Mouse (Mus musculus): ENCODE data around the gene Fam71a. TPM values are rescaled to one million over a fixed set of nuclear protein-coding genes. Genes with fewer than 3 reads are reported as not detected.
"Not testable (repeated sequence)": the region's sequence is repeated elsewhere in the genome, so short reads cannot be mapped to it uniquely, and the experiment has no call there.

Gene Fam71a
- polyA plus RNA-seq, 1 experiment from 2014 or later = not detected

GRCm38 (mm10) chr1:191149489-191149888 lies 15.1 kb downstream of the Fam71a start:
- not testable (repeated sequence) for H3K9ac ChIP-seq; H3K27ac ChIP-seq (replicated peaks); H3K9me3 ChIP-seq (replicated peaks); H3K27me3 ChIP-seq; ATAC-seq (ENCODE audit: insufficient read depth); H3K36me3 ChIP-seq (replicated peaks); H3K4me1 ChIP-seq (replicated peaks); H3K4me3 ChIP-seq (replicated peaks); H3K4me2 ChIP-seq
- 66% methylated on average over 5 of the region's 5 CpGs for WGBS (ENCODE audit: insufficient replicate concordance)

GRCm38 (mm10) chr1:191140983-191141382 lies 23.6 kb downstream of the Fam71a start:
- no peak overlapping the region for H3K9ac ChIP-seq
- WGBS (ENCODE audit: insufficient replicate concordance) = 33% methylated on average over 8 of the region's 8 CpGs
- H3K27ac ChIP-seq (replicated peaks) = no peak overlapping the region
- no peak for ATAC-seq (ENCODE audit: insufficient read depth)
- H3K36me3 ChIP-seq (replicated peaks) = no peaks in the 10 kb centered on the region
- H3K4me1 ChIP-seq (replicated peaks) = peaks cover 10% of the 10 kb centered on the region; the same call in 1 of the 2 replicates
- no peak overlapping the region for H3K4me3 ChIP-seq (replicated peaks)
- H3K9me3 ChIP-seq (replicated peaks) = no peaks in the 10 kb centered on the region
- H3K27me3 ChIP-seq = peaks cover 11% of the 10 kb centered on the region
- H3K4me2 ChIP-seq = no peak overlapping the region

DNA sequence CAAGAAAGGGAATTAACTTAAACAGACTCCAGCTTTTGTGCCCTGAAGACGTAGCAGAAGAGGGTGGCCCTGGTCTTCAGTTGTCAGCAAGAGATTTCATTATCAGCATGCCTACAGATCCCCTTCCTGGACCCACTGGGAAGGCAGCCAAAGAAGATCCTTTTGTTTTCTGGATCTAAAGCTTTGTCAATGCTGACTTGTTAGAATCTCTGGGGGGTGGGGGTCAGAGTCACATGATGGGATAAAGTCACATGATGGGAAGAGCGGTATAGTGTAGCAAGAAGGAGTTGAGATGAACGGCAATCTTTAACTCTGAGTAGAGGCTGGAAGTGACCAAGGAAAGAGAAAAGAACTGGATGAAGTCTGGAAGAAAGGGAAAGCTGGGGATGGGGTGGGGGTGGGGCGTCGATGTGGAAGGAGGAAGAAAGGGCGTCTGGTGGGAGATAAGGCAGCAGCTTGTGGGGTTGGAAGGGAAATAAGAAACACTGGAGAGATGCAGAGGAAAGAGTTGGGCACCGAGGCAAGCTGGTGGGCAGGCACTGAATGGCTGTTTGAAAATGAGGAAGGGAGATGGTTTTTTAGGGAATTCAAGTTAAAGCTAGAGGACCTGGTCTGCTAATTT lies 25.6 kb downstream of the Fam71a start:
- peaks cover 10% of the 10 kb centered on the region; the same call in 1 of the 2 replicates for H3K4me1 ChIP-seq (replicated peaks)
- no peak overlapping the region for H3K27ac ChIP-seq (replicated peaks)
- 18% methylated on average over 7 of the region's 7 CpGs for WGBS (ENCODE audit: insufficient replicate concordance)
- H3K9ac ChIP-seq = no peak overlapping the region
- no peaks in the 10 kb centered on the region for H3K9me3 ChIP-seq (replicated peaks)
- H3K36me3 ChIP-seq (replicated peaks) = no peaks in the 10 kb centered on the region
- H3K4me2 ChIP-seq = no peak overlapping the region; the same call in 1 of the 2 replicates
- ATAC-seq (ENCODE audit: insufficient read depth) = no peak
- peaks cover 11% of the 10 kb centered on the region for H3K27me3 ChIP-seq
- H3K4me3 ChIP-seq (replicated peaks) = no peak overlapping the region

DNA sequence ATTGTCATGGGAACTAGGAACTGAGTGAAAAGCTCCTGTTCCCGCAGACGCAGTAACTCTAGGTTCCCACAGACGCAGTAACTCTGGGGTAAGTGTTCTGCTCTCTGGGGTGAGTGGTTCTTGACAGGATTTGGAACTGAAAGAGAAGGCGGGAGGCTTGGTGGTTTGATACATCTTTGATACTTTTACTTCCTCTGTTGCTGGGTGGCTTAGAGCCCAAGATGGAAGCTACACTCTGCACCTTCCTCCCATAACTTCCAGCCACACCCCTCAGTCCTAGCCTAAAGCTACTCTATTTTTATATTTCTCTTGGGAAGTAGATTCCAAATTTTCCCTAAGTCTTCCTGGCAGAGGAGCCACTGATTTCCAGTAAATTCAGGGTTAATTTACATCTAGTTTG lies 26.2 kb downstream of the Fam71a start:
- peaks cover 11% of the 10 kb centered on the region for H3K27me3 ChIP-seq
- H3K4me2 ChIP-seq = no peak overlapping the region
- H3K4me1 ChIP-seq (replicated peaks) = peaks cover 12% of the 10 kb centered on the region; the same call in 1 of the 2 replicates
- H3K9me3 ChIP-seq (replicated peaks) = no peaks in the 10 kb centered on the region
- no peak for ATAC-seq (ENCODE audit: insufficient read depth)
- H3K9ac ChIP-seq = no peak overlapping the region
- WGBS (ENCODE audit: insufficient replicate concordance) = 74% methylated on average over 4 of the region's 4 CpGs
- no peak overlapping the region for H3K4me3 ChIP-seq (replicated peaks)
- H3K27ac ChIP-seq (replicated peaks) = no peak overlapping the region
- H3K36me3 ChIP-seq (replicated peaks) = no peaks in the 10 kb centered on the region

- WGBS (ENCODE audit: insufficient replicate concordance) = 50% methylated on average over 4 of the region's 4 CpGs
- no peak for ATAC-seq (ENCODE audit: insufficient read depth)
- no peaks in the 10 kb centered on the region for H3K36me3 ChIP-seq (replicated peaks)
- H3K4me3 ChIP-seq (replicated peaks) = no peak overlapping the region
- H3K4me1 ChIP-seq (replicated peaks) = peaks cover 24% of the 10 kb centered on the region
- H3K27ac ChIP-seq (replicated peaks) = no peak overlapping the region
- no peak overlapping the region for H3K4me2 ChIP-seq
- H3K9ac ChIP-seq = no peak overlapping the region
- H3K27me3 ChIP-seq = peaks cover 6% of the 10 kb centered on the region; the same call in 1 of the 2 replicates
- H3K9me3 ChIP-seq (replicated peaks) = no peaks in the 10 kb centered on the region
Observed at GRCm38 (mm10) chr1:191135406-191135805, 29.2 kb downstream of the Fam71a start.

DNA sequence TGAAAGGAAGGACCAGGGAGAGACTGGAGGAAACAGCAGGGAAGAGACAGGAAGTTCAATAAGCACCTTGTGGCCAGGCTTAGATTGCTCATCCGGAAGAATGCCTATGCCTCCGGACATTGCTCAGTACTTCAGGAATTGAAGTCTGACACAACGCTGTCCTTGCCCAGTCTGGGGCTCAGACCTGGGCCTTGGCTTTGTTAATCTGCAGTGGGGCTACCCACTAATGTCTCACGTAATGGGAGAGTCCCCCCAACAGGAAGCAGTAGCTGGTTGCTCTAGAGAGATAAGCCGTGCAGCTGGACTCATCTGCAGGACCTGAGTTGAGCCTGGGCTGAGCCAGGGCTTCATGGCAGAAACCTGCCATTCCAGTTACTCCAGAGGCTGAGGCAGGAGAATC lies 31.7 kb downstream of the Fam71a start:
- Histone ChIP-seq H3K4me2 (peak overlapping the region; percentile 32), H3K4me1 (replicated peaks) (peaks cover 14% of the 10 kb centered on the region), H3K9me3 (replicated peaks) (no peaks in the 10 kb centered on the region), H3K4me3 (replicated peaks) (no peak overlapping the region), H3K27ac (replicated peaks) (no peak overlapping the region), H3K9ac (no peak overlapping the region), H3K27me3 (peaks cover 6% of the 10 kb centered on the region; the same call in 1 of the 2 replicates), H3K36me3 (replicated peaks) (no peaks in the 10 kb centered on the region)
- 10% methylated on average over 5 of the region's 5 CpGs for WGBS (ENCODE audit: insufficient replicate concordance)
- ATAC-seq (ENCODE audit: insufficient read depth) = peak; percentile 37; the same call in 1 of the 2 replicates

- Histone ChIP-seq H3K4me2 (0 out of 2 replicates have a peak overlapping the region, but pooled peaks have one; percentile 32), H3K27ac (replicated peaks) (no peak overlapping the region), H3K4me3 (replicated peaks) (no peak overlapping the region), H3K36me3 (replicated peaks) (no peaks in the 10 kb centered on the region), H3K27me3 (peaks cover 6% of the 10 kb centered on the region; the same call in 1 of the 2 replicates), H3K4me1 (replicated peaks) (peaks cover 14% of the 10 kb centered on the region), H3K9me3 (replicated peaks) (no peaks in the 10 kb centered on the region), H3K9ac (no peak overlapping the region)
- no peak for ATAC-seq (ENCODE audit: insufficient read depth)
- WGBS (ENCODE audit: insufficient replicate concordance) = 42% methylated on average over 5 of the region's 5 CpGs
Observed at GRCm38 (mm10) chr1:191132240-191132639, 32.4 kb downstream of the Fam71a start.

GRCm38 (mm10) chr1:191131692-191132091 lies 32.9 kb downstream of the Fam71a start:
- ATAC-seq (ENCODE audit: insufficient read depth) = no peak
- no peak overlapping the region for H3K4me3 ChIP-seq (replicated peaks)

GRCm38 (mm10) chr1:191125811-191126638 lies 38.6 kb downstream of the Fam71a start:
- H3K9me3 ChIP-seq (replicated peaks) = no peaks in the 10 kb centered on the region
- H3K9ac ChIP-seq = no peak overlapping the region
- peak; percentile 72 for ATAC-seq (ENCODE audit: insufficient read depth)
- no peaks in the 10 kb centered on the region for H3K36me3 ChIP-seq (replicated peaks)
- peaks cover 23% of the 10 kb centered on the region for H3K27me3 ChIP-seq
- H3K4me2 ChIP-seq = peak overlapping the region; percentile 63
- H3K4me3 ChIP-seq (replicated peaks) = peak overlapping the region; percentile 42
- H3K4me1 ChIP-seq (replicated peaks) = peaks cover 6% of the 10 kb centered on the region; the same call in 1 of the 2 replicates
- H3K27ac ChIP-seq (replicated peaks) = no peak overlapping the region
- 7% methylated on average over 38 of the region's 38 CpGs for WGBS (ENCODE audit: insufficient replicate concordance)

More at GRCm38 (mm10) chr1:191131692-191132091, 32.9 kb downstream of the Fam71a start:
- WGBS (ENCODE audit: insufficient replicate concordance) = 63% methylated on average over 2 of the region's 2 CpGs
- Histone ChIP-seq H3K27ac (replicated peaks) (no peak overlapping the region), H3K4me2 (no peak overlapping the region), H3K36me3 (replicated peaks) (no peaks in the 10 kb centered on the region), H3K4me1 (replicated peaks) (peaks cover 14% of the 10 kb centered on the region), H3K9me3 (replicated peaks) (no peaks in the 10 kb centered on the region), H3K9ac (no peak overlapping the region), H3K27me3 (peaks cover 4% of the 10 kb centered on the region; the same call in 1 of the 2 replicates)

DNA sequence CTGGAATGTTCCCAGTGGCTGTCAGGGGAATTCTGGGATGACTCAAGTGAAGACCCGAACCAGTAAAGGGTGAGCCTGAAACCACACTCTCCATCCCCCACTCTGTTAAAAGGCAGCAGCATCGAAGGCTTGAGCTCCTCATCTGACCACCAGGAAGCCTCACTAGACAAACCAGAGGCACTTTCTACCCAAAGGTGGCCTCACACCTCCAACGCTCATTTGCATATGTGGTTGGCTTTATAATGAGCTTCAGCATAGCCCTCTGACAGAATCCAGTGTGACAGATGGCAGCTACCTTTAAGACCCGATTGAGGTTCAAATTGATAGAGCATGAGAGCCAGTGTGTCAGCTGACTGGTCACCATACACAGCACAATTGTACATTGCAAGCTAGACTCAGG lies 40.3 kb downstream of the Fam71a start:
- Histone ChIP-seq H3K4me2 (no peak overlapping the region), H3K4me1 (replicated peaks) (peaks cover 6% of the 10 kb centered on the region; the same call in 1 of the 2 replicates), H3K36me3 (replicated peaks) (no peaks in the 10 kb centered on the region), H3K4me3 (replicated peaks) (no peak overlapping the region), H3K27ac (replicated peaks) (no peak overlapping the region), H3K9ac (no peak overlapping the region), H3K27me3 (peaks cover 23% of the 10 kb centered on the region), H3K9me3 (replicated peaks) (no peaks in the 10 kb centered on the region)
- no peak for ATAC-seq (ENCODE audit: insufficient read depth)
- 47% methylated on average over 4 of the region's 4 CpGs for WGBS (ENCODE audit: insufficient replicate concordance)

GRCm38 (mm10) chr1:191123696-191124095 lies 40.9 kb downstream of the Fam71a start:
- peaks cover 12% of the 10 kb centered on the region; the same call in 1 of the 2 replicates for H3K4me1 ChIP-seq (replicated peaks)
- no peaks in the 10 kb centered on the region for H3K36me3 ChIP-seq (replicated peaks)
- H3K9me3 ChIP-seq (replicated peaks) = no peaks in the 10 kb centered on the region
- H3K27ac ChIP-seq (replicated peaks) = no peak overlapping the region
- no peak overlapping the region for H3K4me2 ChIP-seq
- no peak overlapping the region for H3K4me3 ChIP-seq (replicated peaks)
- 48% methylated on average over 2 of the region's 2 CpGs for WGBS (ENCODE audit: insufficient replicate concordance)
- H3K27me3 ChIP-seq = peaks cover 23% of the 10 kb centered on the region
- no peak for ATAC-seq (ENCODE audit: insufficient read depth)
- H3K9ac ChIP-seq = no peak overlapping the region
